Mouse (Mus musculus): ENCODE measurements at regions not wholly inside any gene's neighbourhood (a gene's known extent, or its start where the extent isn't known, plus 50 kb on each side); places are given as distances from the start of the nearest gene placed in this dataset.

DNA sequence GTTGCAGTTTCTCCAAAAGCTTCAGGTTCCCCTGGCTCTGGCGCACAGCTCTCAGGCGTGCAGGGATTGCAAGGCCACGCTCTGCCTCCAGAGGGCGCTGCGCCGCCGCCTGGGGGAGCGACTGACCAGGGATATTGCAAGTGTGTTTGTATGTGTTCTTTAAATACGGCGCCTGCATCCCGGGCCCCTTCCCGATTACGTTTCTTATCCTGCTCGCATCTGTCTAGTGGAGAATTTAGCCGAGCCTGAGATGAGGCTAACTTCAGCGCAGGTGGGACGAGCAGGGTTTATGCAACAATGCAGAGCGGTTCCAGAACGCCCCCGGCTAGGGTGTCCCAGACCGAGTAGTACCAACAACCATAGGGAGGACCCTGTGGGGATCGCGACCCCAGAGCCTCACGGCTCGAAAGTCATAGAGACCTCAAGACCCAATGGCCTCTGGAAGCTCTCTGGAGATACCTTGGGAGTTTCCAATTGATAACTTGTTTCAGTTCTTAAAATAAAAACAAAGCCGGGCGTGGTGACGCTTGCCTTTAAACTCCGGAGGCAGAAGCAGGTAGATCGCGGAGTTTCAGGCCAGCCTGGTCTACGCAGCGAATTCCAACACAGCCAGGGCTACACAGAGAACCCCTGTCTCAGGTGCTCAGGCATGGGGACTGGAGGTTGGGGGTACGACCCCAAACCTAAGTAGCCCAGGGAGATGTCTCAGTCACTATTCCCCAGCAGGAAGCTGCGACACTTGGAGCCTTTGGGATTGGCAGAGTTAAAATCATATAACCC is 87.8 kb upstream of the Sertad2 start:
- H3K36me3 ChIP-seq (ENCODE audit: control insufficient read depth, insufficient read depth, low read length), result no peaks in the 10 kb centered on the region
- no peaks in the 10 kb centered on the region for H3K27me3 ChIP-seq (ENCODE audit: control insufficient read depth, insufficient read depth, low read length)
- H3K4me2 ChIP-seq (replicated peaks; ENCODE audit: low read depth, low read length), result peak overlapping the region; percentile 73
- H3K4me1 ChIP-seq (replicated peaks; ENCODE audit: control insufficient read depth, insufficient read depth, low read length), result no peaks in the 10 kb centered on the region; the same call in 1 of the 2 replicates
- H3K9ac ChIP-seq (ENCODE audit: low read depth, low read length), result peak overlapping the region; percentile 38; the same call in 1 of the 2 replicates
- WGBS, result under 1% methylated on average over 35 of the region's 35 CpGs
- H3K27ac ChIP-seq (ENCODE audit: low read depth, low read length), result no peak overlapping the region
- H3K4me3 ChIP-seq (ENCODE audit: low read depth, low read length), result peak overlapping the region; percentile 44
- DNase-seq (ENCODE audit: low spot score), result peak; percentile 95
- H3K9me3 ChIP-seq (ENCODE audit: control insufficient read depth, low read length), result no peaks in the 10 kb centered on the region
- peak; percentile 84 for ATAC-seq (ENCODE audit: low FRiP score)

GRCm38 (mm10) chr11:20455865-20456648 is 87.0 kb upstream of the Sertad2 start:
- Histone ChIP-seq H3K9ac (ENCODE audit: low read depth, low read length) (peak overlapping the region; percentile 38; the same call in 1 of the 2 replicates), H3K4me2 (replicated peaks; ENCODE audit: low read depth, low read length) (peak overlapping the region; percentile 73), H3K27ac (ENCODE audit: low read depth, low read length) (no peak overlapping the region), H3K36me3 (ENCODE audit: control insufficient read depth, insufficient read depth, low read length) (no peaks in the 10 kb centered on the region), H3K4me3 (ENCODE audit: low read depth, low read length) (peak overlapping the region; percentile 44), H3K9me3 (ENCODE audit: control insufficient read depth, low read length) (no peaks in the 10 kb centered on the region), H3K4me1 (replicated peaks; ENCODE audit: control insufficient read depth, insufficient read depth, low read length) (no peaks in the 10 kb centered on the region; the same call in 1 of the 2 replicates), H3K27me3 (ENCODE audit: control insufficient read depth, insufficient read depth, low read length) (no peaks in the 10 kb centered on the region)
- ATAC-seq (ENCODE audit: low FRiP score) (peak; percentile 70), DNase-seq (ENCODE audit: low spot score) (peak; percentile 69)
- WGBS, result under 1% methylated on average over 19 of the region's 19 CpGs

DNA sequence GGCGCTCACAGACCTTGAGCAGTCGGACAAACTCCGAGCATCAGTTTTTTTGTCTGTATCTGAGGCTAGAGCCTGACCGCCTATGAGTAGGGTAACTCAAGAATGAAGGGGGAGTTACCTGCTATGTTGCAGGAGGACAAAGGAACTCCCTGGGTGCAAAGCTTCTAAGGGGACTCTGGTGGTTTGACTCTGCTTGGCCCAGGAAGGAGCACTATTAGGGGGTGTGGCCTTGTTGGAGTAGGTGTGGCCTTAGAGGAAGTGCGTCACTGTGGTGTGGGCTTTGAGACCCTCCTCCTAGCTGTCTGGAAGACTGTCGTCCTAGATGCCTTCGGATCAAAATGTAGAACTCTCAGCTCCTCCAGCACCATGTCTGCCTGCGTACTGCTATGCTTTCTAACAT is 83.9 kb upstream of the Sertad2 start:
- no peak for ATAC-seq (ENCODE audit: low FRiP score)
- Histone ChIP-seq H3K4me2 (replicated peaks; ENCODE audit: low read depth, low read length) (no peak overlapping the region), H3K36me3 (ENCODE audit: control insufficient read depth, insufficient read depth, low read length) (no peaks in the 10 kb centered on the region), H3K27me3 (ENCODE audit: control insufficient read depth, insufficient read depth, low read length) (no peaks in the 10 kb centered on the region), H3K9ac (ENCODE audit: low read depth, low read length) (no peak overlapping the region), H3K4me3 (ENCODE audit: low read depth, low read length) (no peak overlapping the region), H3K4me1 (replicated peaks; ENCODE audit: control insufficient read depth, insufficient read depth, low read length) (no peaks in the 10 kb centered on the region; the same call in 1 of the 2 replicates), H3K27ac (ENCODE audit: low read depth, low read length) (no peak overlapping the region), H3K9me3 (ENCODE audit: control insufficient read depth, low read length) (no peaks in the 10 kb centered on the region)
- WGBS, result 93% methylated on average over 8 of the region's 8 CpGs
- DNase-seq (ENCODE audit: low spot score), result no peak

GRCm38 (mm10) chr11:20460501-20460921 is 82.5 kb upstream of the Sertad2 start:
- Histone ChIP-seq H3K27ac (ENCODE audit: low read depth, low read length) (no peak overlapping the region), H3K9ac (ENCODE audit: low read depth, low read length) (no peak overlapping the region), H3K4me2 (replicated peaks; ENCODE audit: low read depth, low read length) (no peak overlapping the region), H3K4me3 (ENCODE audit: low read depth, low read length) (no peak overlapping the region), H3K27me3 (ENCODE audit: control insufficient read depth, insufficient read depth, low read length) (no peaks in the 10 kb centered on the region), H3K36me3 (ENCODE audit: control insufficient read depth, insufficient read depth, low read length) (no peaks in the 10 kb centered on the region), H3K9me3 (ENCODE audit: control insufficient read depth, low read length) (no peaks in the 10 kb centered on the region), H3K4me1 (replicated peaks; ENCODE audit: control insufficient read depth, insufficient read depth, low read length) (no peaks in the 10 kb centered on the region; the same call in 1 of the 2 replicates)
- WGBS, result 55% methylated on average over 7 of the region's 7 CpGs
- DNase-seq (ENCODE audit: low spot score) (no peak), ATAC-seq (ENCODE audit: low FRiP score) (no peak)

GRCm38 (mm10) chr11:20462076-20462475 is 81.0 kb upstream of the Sertad2 start:
- ATAC-seq (ENCODE audit: low FRiP score), result no peak
- Histone ChIP-seq H3K4me3 (ENCODE audit: low read depth, low read length) (no peak overlapping the region), H3K36me3 (ENCODE audit: control insufficient read depth, insufficient read depth, low read length) (no peaks in the 10 kb centered on the region), H3K4me2 (replicated peaks; ENCODE audit: low read depth, low read length) (no peak overlapping the region), H3K9ac (ENCODE audit: low read depth, low read length) (no peak overlapping the region), H3K4me1 (replicated peaks; ENCODE audit: control insufficient read depth, insufficient read depth, low read length) (no peaks in the 10 kb centered on the region), H3K9me3 (ENCODE audit: control insufficient read depth, low read length) (no peaks in the 10 kb centered on the region), H3K27ac (ENCODE audit: low read depth, low read length) (no peak overlapping the region), H3K27me3 (ENCODE audit: control insufficient read depth, insufficient read depth, low read length) (no peaks in the 10 kb centered on the region)
- DNase-seq (ENCODE audit: low spot score), result no peak
- WGBS, result 70% methylated on average over 3 of the region's 3 CpGs

DNA sequence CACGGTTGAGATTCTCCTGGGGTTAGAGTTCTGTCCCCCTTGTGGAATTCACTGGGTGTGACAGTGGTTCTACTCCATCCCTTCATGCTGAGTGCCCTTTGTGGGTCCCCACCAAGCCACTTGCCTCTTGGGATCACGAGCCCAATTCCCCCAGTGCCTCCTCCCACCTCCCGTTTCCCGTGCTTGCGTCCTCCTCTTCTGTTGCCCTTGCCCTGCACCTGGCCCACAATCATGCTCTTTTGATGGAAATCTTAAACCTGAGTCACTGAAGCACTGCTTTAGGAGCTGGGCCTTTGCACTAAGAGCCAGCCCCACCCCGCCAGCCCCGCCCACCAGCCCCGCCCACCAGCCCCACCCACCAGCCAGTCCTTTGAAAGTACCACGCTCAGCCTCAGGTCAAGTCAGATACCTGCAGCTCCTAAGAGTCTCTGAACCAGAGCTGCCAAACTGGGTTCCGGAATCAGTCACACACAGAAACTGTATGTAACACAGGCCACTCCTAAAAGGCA is 79.8 kb upstream of the Sertad2 start:
- H3K36me3 ChIP-seq (ENCODE audit: control insufficient read depth, insufficient read depth, low read length), result no peaks in the 10 kb centered on the region
- no peak for DNase-seq (ENCODE audit: low spot score)
- no peak overlapping the region for H3K27ac ChIP-seq (ENCODE audit: low read depth, low read length)
- ATAC-seq (ENCODE audit: low FRiP score), result no peak
- H3K4me3 ChIP-seq (ENCODE audit: low read depth, low read length), result no peak overlapping the region
- 16% methylated on average over 10 of the region's 10 CpGs for WGBS
- H3K9ac ChIP-seq (ENCODE audit: low read depth, low read length), result no peak overlapping the region
- no peak overlapping the region for H3K4me2 ChIP-seq (replicated peaks; ENCODE audit: low read depth, low read length)
- no peaks in the 10 kb centered on the region for H3K4me1 ChIP-seq (replicated peaks; ENCODE audit: control insufficient read depth, insufficient read depth, low read length)
- H3K9me3 ChIP-seq (ENCODE audit: control insufficient read depth, low read length), result no peaks in the 10 kb centered on the region
- H3K27me3 ChIP-seq (ENCODE audit: control insufficient read depth, insufficient read depth, low read length), result no peaks in the 10 kb centered on the region

- H3K27ac ChIP-seq (ENCODE audit: low read depth, low read length), result no peak overlapping the region
- no peaks in the 10 kb centered on the region for H3K4me1 ChIP-seq (replicated peaks; ENCODE audit: control insufficient read depth, insufficient read depth, low read length)
- no peak for DNase-seq (ENCODE audit: low spot score)
- no peaks in the 10 kb centered on the region for H3K36me3 ChIP-seq (ENCODE audit: control insufficient read depth, insufficient read depth, low read length)
- ATAC-seq (ENCODE audit: low FRiP score), result no peak
- H3K27me3 ChIP-seq (ENCODE audit: control insufficient read depth, insufficient read depth, low read length), result no peaks in the 10 kb centered on the region
- H3K9me3 ChIP-seq (ENCODE audit: control insufficient read depth, low read length), result no peaks in the 10 kb centered on the region
- H3K9ac ChIP-seq (ENCODE audit: low read depth, low read length), result no peak overlapping the region
- 76% methylated on average over 8 of the region's 8 CpGs for WGBS
- no peak overlapping the region for H3K4me3 ChIP-seq (ENCODE audit: low read depth, low read length)
- H3K4me2 ChIP-seq (replicated peaks; ENCODE audit: low read depth, low read length), result no peak overlapping the region
Measured at GRCm38 (mm10) chr11:20464564-20464963, 78.5 kb upstream of the Sertad2 start.

DNA sequence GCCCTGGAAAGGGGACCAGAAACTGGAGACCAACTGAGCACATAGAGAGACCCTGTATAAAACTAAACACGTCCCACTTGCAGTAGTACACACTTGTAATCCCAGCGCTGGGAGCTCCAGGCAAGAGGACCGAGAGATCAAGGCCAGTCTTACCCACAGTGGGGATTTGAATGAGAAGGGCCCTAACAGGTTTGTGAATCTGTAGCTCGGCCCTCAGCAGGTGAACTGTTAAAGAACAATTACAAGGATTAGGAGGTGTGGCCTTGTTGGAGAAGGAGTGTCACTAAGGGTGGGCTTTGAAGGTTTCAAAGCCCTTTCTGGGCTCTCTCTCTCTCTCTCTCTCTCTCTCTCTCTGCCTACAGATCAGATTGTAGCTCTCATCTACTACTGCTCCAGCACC is 76.5 kb upstream of the Sertad2 start:
- ATAC-seq (ENCODE audit: low FRiP score) (no peak), DNase-seq (ENCODE audit: low spot score) (no peak)
- Histone ChIP-seq H3K9me3 (ENCODE audit: control insufficient read depth, low read length) (no peaks in the 10 kb centered on the region), H3K27me3 (ENCODE audit: control insufficient read depth, insufficient read depth, low read length) (no peaks in the 10 kb centered on the region), H3K4me2 (replicated peaks; ENCODE audit: low read depth, low read length) (no peak overlapping the region), H3K36me3 (ENCODE audit: control insufficient read depth, insufficient read depth, low read length) (no peaks in the 10 kb centered on the region), H3K4me3 (ENCODE audit: low read depth, low read length) (no peak overlapping the region), H3K27ac (ENCODE audit: low read depth, low read length) (no peak overlapping the region), H3K9ac (ENCODE audit: low read depth, low read length) (no peak overlapping the region), H3K4me1 (replicated peaks; ENCODE audit: control insufficient read depth, insufficient read depth, low read length) (no peaks in the 10 kb centered on the region)
- 29% methylated on average over 4 of the region's 4 CpGs for WGBS

All from hindbrain, embryonic 11.5 days (tissue).